Mouse (Mus musculus) urinary bladder, postnatal 14 days (tissue): ENCODE data around the gene H2-T22.

Source experiments
- DNase-seq: peaks from one replicate; pipeline ENCODE4 v3.0.0; 2021; ENCODE audit warnings: low spot score

The H2-T22 gene

GRCm38 (mm10) chr17:35997713-35998510 is 44.6 kb downstream of the H2-T22 start:
- peak; percentile 40 for DNase-seq

GRCm38 (mm10) chr17:35996949-35997348 is 45.6 kb downstream of the H2-T22 start:
- peak; percentile 98 for DNase-seq

- no peak for DNase-seq
Observed at GRCm38 (mm10) chr17:35994879-35995240, 47.7 kb downstream of the H2-T22 start.

- DNase-seq, result peak; percentile 85
Observed at GRCm38 (mm10) chr17:35994175-35994878, 48.2 kb downstream of the H2-T22 start.

GRCm38 (mm10) chr17:35993675-35994074 is 48.9 kb downstream of the H2-T22 start:
- DNase-seq, result peak; percentile 83

GRCm38 (mm10) chr17:35991781-35992180 is 50.8 kb downstream of the H2-T22 start:
- peak; percentile 29 for DNase-seq
